Mouse (Mus musculus): ENCODE results near the gene Cyp8b1. TPM values are rescaled to one million over a fixed set of nuclear protein-coding genes. Genes with fewer than 3 reads are reported as not detected.

Cyp8b1 gene
- polyA plus RNA-seq (2015; fragmentation: Illumina TruSeq; extraction: RNeasy Lipid Tissue Mini Kit (QIAGEN cat#74804); ENCODE audit: insufficient read depth, low replicate concordance) = not detected

DNA sequence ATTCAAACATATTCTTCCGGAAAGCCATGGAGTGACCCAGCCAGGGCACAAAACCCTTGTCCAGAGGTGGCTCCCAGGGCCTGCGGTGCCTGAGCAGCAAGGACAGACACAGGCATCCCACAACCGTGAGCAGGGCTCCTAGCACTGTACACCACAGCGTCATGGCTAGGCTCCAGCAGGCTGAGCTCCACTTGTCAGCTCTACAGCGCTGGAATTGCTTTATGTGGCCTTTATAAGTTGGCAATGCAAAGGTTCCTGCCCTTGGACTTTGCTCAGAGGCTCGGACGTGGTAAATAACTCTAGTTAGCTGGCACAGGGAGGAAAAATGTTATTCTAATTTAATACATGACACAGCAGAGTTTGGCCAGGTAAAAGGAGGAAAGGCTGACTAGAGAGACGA lies at the start of gene Cyp8b1:
Gene Cyp8b1 (minus strand): TSS at position 204 of the 400 bp plus-strand sequence.

DNA sequence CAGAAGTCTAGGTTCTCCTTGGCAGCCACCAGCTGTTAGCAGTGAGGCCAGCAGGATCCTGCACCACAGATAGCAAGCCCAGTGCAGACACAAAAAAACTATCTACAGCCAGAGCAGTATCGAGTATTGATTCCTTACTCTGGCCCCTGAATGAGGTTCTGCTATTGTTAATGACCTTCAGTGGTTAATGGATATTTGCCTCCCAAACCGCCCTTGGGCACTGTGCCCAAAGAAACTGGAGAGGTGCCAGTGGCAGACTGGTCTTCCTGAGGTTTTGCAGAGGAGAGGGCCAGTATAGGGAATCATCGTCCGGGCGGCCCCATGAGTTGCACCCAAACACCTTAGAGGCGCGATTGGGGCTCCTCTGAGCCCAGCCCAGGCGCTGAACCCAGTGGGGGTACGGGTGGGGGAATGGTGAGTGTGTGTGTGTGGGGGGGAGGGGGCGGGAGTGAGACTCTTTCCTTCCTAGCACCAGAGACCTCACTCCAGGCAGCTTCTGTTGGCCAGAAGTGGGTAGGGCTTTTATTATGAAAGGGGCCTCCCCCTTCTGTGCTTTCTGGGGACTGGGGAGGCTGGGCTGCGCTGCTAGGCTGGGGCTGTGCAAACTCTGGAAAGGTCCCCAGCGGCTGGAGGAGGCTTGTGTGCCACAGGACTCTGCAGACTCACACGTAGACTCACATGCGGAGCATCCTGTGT lies 34.5 kb upstream of the Cyp8b1 start, which contains the start of gene Fam198a:
Gene Fam198a (plus strand): TSS at position 571 of the 696 bp plus-strand sequence.

DNA sequence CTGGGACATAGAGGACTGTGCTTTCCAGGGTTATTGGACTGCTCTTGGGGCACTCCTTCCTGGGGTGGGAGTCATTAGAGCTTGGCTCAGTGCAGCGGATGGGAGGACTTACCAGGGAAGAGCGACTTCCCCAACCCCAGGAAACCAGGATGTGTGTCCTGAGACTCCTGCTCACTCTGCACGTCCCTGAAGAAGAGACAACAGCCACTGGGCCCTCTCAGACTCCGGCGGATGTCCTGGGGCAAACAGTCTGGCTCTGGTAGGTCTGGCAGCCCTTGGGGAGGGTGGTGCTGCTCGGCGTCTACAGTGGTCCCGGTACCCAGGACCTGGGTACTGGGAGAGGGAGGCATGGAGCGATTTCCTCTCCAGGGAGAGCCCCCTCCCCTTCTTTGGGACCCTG lies 17.9 kb downstream of the Cyp8b1 start, which contains the start of gene Ackr2:
Gene Ackr2 (plus strand): TSS at position 111 of the 400 bp plus-strand sequence.

Other genes with a start within 250 kb of the Cyp8b1 start
- 7.6 TPM for gene Sec22c, start 210.8 kb downstream of the Cyp8b1 start, polyA plus RNA-seq (2015; fragmentation: Illumina TruSeq; extraction: RNeasy Lipid Tissue Mini Kit (QIAGEN cat#74804); ENCODE audit: insufficient read depth, low replicate concordance)
- gene Ss18l2, start 206.0 kb downstream of the Cyp8b1 start, polyA plus RNA-seq (2015; fragmentation: Illumina TruSeq; extraction: RNeasy Lipid Tissue Mini Kit (QIAGEN cat#74804); ENCODE audit: insufficient read depth, low replicate concordance) = 26.5 TPM
- 206 TPM for gene Nktr, start 197.1 kb downstream of the Cyp8b1 start, polyA plus RNA-seq (2015; fragmentation: Illumina TruSeq; extraction: RNeasy Lipid Tissue Mini Kit (QIAGEN cat#74804); ENCODE audit: insufficient read depth, low replicate concordance)
- gene Zfp651, start 157.0 kb downstream of the Cyp8b1 start, polyA plus RNA-seq (2015; fragmentation: Illumina TruSeq; extraction: RNeasy Lipid Tissue Mini Kit (QIAGEN cat#74804); ENCODE audit: insufficient read depth, low replicate concordance) = 0.81 TPM
- gene Klhl40, start 138.7 kb downstream of the Cyp8b1 start, polyA plus RNA-seq (2015; fragmentation: Illumina TruSeq; extraction: RNeasy Lipid Tissue Mini Kit (QIAGEN cat#74804); ENCODE audit: insufficient read depth, low replicate concordance) = not detected
- gene Hhatl, start 123.8 kb downstream of the Cyp8b1 start, polyA plus RNA-seq (2015; fragmentation: Illumina TruSeq; extraction: RNeasy Lipid Tissue Mini Kit (QIAGEN cat#74804); ENCODE audit: insufficient read depth, low replicate concordance) = not detected
- not detected for gene Ccdc13, start 76.8 kb downstream of the Cyp8b1 start, polyA plus RNA-seq (2015; fragmentation: Illumina TruSeq; extraction: RNeasy Lipid Tissue Mini Kit (QIAGEN cat#74804); ENCODE audit: insufficient read depth, low replicate concordance)
- gene Higd1a, start 57.9 kb downstream of the Cyp8b1 start, polyA plus RNA-seq (2015; fragmentation: Illumina TruSeq; extraction: RNeasy Lipid Tissue Mini Kit (QIAGEN cat#74804); ENCODE audit: insufficient read depth, low replicate concordance) = 51.9 TPM
- gene Ackr2, start 17.9 kb downstream of the Cyp8b1 start, polyA plus RNA-seq (2015; fragmentation: Illumina TruSeq; extraction: RNeasy Lipid Tissue Mini Kit (QIAGEN cat#74804); ENCODE audit: insufficient read depth, low replicate concordance) = 22.0 TPM
- 0.22 TPM for gene Fam198a, start 34.7 kb upstream of the Cyp8b1 start, polyA plus RNA-seq (2015; fragmentation: Illumina TruSeq; extraction: RNeasy Lipid Tissue Mini Kit (QIAGEN cat#74804); ENCODE audit: insufficient read depth, low replicate concordance)
- gene Pomgnt2, start 80.8 kb upstream of the Cyp8b1 start, polyA plus RNA-seq (2015; fragmentation: Illumina TruSeq; extraction: RNeasy Lipid Tissue Mini Kit (QIAGEN cat#74804); ENCODE audit: insufficient read depth, low replicate concordance) = 0.32 TPM
- 62.7 TPM for gene Snrk, start 201.0 kb upstream of the Cyp8b1 start, polyA plus RNA-seq (2015; fragmentation: Illumina TruSeq; extraction: RNeasy Lipid Tissue Mini Kit (QIAGEN cat#74804); ENCODE audit: insufficient read depth, low replicate concordance)

Measured in spleen, adult 10 weeks (tissue).